Mouse (Mus musculus): ENCODE results near the gene Scrg1.

- no peak for TF ChIP-seq HCFC1 (IDR thresholded peaks at IDR 0.05; ENCODE audit: low read depth, low read length)
- no peak for TF ChIP-seq POLR2A (IDR thresholded peaks at IDR 0.05; ENCODE audit: low read depth, low read length)
Observed at GRCm38 (mm10) chr8:57498494-57498846, 42.7 kb downstream of the Scrg1 start.
